Mouse (Mus musculus) monocyte, adult 2 months (primary cell): ENCODE measurements around the gene Arsg.
A peak's percentile ranks its signal among the peaks of the same experiment; 100 is the strongest.

Source experiments
- DNase-seq, 2 experiments: peaks; one replicate each; pipeline ENCODE4 v3.0.0; 2022; ENCODE audit warnings: low spot score in 2 of 2, low read depth in 1 of 2

Gene Arsg

DNA sequence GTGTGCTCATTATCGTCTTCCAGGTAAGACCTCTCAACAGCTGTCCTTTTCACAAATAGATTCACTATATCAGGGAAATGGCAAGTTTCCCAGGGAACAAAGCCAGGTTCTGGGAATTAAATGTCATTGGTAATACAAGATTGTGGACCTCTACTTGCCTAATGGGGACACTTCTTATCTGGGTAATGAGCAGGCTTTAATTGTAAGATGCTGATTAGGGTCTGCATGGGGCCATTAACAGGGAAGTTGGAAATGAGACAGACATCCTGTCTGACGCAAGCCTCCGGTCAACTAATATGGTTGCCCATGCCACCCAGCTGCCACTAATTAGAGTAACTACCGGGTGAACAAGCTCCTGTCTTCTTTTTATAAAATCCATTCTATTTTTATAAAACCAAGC is 143.2 kb downstream of the Arsg start:
- DNase-seq, result no peak

DNA sequence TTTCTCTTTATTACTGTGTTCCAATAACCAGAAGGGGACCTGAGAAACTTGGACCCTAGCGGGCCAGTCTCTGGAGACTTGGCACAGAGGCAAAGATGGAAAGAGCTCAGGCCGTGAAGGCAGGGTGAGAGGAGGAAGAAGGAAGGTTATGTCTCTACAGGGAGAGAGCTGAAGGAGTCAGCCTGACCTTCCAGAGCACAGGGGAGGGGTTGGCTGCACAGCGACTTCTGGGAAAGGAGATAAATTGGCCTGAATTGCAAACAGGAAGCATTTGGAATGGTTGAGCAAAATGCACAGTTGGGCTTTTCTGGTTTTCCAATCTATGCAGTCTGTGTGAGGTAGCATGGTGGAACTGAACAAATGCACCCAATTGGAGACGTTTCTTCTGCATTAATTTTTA is 143.6 kb downstream of the Arsg start:
- no peak for DNase-seq

DNA sequence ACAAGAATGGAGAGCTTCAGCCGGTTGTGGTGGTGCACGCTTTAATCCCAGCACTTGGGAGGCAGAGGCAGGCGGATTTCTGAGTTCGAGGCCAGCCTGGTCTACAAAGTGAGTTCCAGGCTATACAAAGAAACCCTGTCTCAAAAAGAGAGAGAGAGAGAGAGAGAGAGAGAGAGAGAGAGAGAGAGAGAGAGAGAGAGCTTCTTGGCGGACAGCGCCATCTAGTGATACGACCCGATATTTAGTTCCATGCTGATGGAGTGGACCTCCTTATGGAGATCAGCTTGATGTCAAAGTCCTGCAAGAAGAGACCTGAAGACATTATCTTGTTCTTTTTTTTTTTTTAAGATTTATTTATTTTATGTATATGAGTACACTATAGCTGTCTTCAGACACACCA is 145.9 kb downstream of the Arsg start:
- peak in 1 of 2 experiments; percentile 19 for DNase-seq

DNA sequence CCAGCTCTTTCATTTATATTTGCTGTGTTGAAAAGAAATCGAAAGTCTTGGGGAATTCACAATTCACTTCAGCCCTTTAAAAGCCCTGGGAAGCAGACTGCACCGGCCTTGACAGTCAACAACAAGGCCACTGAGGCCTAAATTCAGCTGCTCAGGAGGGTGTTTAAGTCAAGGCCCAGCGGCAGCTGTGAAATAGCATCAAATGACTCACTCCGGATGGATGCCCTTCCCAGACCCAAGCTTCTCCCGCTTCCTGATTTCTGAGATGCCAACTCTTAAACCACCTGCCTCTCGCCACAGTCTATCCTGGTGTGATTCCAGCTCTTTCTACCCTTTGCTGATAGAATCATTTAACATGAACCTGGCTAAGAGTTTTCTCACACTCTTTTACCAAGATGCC is 147.2 kb downstream of the Arsg start:
- DNase-seq, result no peak

DNA sequence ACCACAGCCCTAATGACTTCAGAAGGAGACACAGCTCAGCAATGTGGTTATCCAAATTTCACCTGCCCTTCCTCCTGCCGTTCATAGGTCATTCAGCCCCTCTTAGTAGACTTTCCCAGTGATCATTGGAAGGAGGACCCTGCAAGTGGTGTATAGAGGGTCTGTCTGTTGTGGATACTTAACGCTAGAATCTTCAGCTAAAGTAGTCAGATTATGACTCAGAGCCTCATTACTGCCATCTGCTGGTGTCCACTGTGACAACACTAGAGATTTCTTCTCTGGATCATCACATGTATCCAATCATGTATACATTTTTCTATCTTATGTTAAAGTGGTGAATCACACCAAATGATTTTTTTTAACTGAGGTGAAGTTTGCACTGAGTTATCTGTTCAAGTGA is 148.0 kb downstream of the Arsg start:
- no peak for DNase-seq

DNA sequence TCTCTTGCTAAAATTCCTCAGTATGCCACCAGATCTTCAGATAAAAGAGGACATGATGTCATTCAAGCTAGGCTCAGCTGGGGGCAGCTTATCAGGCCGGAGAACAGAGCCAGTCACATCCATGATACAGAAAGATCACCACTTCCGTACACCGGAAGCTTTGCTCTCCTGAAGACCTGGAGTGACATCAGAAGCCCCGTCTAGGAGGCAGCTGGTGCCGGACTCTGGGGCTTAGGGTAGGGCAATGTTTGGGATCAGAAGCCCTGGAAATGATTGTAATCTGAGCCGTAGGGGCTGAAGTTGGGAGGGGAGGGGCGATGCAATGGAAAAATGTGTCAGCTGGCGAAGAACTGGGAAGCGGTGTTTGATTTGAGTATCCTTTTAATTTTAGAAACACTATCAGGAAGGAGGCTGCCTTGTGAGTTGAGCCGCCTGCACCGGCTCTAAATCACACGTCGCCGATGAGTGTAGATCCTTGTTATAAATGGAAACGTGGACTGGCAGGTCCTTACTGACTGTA is 149.4 kb downstream of the Arsg start:
- DNase-seq, result no peak
